Mouse (Mus musculus): ENCODE results near the gene Hdgfl3. TPM values are rescaled to one million over a fixed set of nuclear protein-coding genes. Genes with fewer than 3 reads are reported as not detected.
A peak's percentile ranks its signal among the peaks of the same experiment; 100 is the strongest.

The Hdgfl3 gene
- 1.0 and 1.3 TPM in 2 replicates for polyA plus RNA-seq (2012; rRNA removed)

GRCm38 (mm10) chr7:81934267-81934745 lies at the start of gene Hdgfl3:
Gene Hdgfl3, minus strand, starts transcription at chr7:81934473.
- no peak for TF ChIP-seq CTCF (IDR thresholded peaks at IDR 0.05; ENCODE audit: extremely low read depth, insufficient read length, insufficient replicate concordance, low read depth, low read length)
- no peak for TF ChIP-seq POLR2A (IDR thresholded peaks at IDR 0.05; ENCODE audit: low read depth, low read length)
- 0 out of 2 replicates have a peak within 1 kb of the TSS, but pooled peaks have one; percentile 11 for H3K27ac ChIP-seq (ENCODE audit: insufficient read depth, low read depth, low read length)
- no peaks in the 10 kb centered on the region for H3K36me3 ChIP-seq (ENCODE audit: control insufficient read depth, insufficient read depth, low read length)
- H3K27me3 ChIP-seq (ENCODE audit: control insufficient read depth, insufficient read depth, low read length) = peaks cover 19% of the 10 kb centered on the region
- no peaks in the 10 kb centered on the region for H3K4me1 ChIP-seq (ENCODE audit: control insufficient read depth, insufficient read depth, insufficient read length, low read length)
- peak within 1 kb of the TSS; percentile 79 for H3K4me3 ChIP-seq (ENCODE audit: low read depth, low read length)
- WGBS = 2% methylated on average over 62 of the region's 63 CpGs

GRCm38 (mm10) chr7:81983651-81984050 lies 49.4 kb upstream of the Hdgfl3 start:
- no peak overlapping the region for H3K27ac ChIP-seq (ENCODE audit: insufficient read depth, low read depth, low read length)
- H3K27me3 ChIP-seq (ENCODE audit: control insufficient read depth, insufficient read depth, low read length) = peaks cover 4% of the 10 kb centered on the region; the same call in 1 of the 2 replicates
- no peaks in the 10 kb centered on the region for H3K36me3 ChIP-seq (ENCODE audit: control insufficient read depth, insufficient read depth, low read length)
- no peaks in the 10 kb centered on the region for H3K4me1 ChIP-seq (ENCODE audit: control insufficient read depth, insufficient read depth, insufficient read length, low read length)
- WGBS = 69% methylated on average over 6 of the region's 6 CpGs
- H3K4me3 ChIP-seq (ENCODE audit: low read depth, low read length) = no peak overlapping the region
- no peak for TF ChIP-seq CTCF (IDR thresholded peaks at IDR 0.05; ENCODE audit: extremely low read depth, insufficient read length, insufficient replicate concordance, low read depth, low read length)
- TF ChIP-seq POLR2A (IDR thresholded peaks at IDR 0.05; ENCODE audit: low read depth, low read length) = no peak

GRCm38 (mm10) chr7:81978304-81978703 lies 44.0 kb upstream of the Hdgfl3 start:
- no peak overlapping the region for H3K4me3 ChIP-seq (ENCODE audit: low read depth, low read length)
- 59% methylated on average over 8 of the region's 8 CpGs for WGBS
- no peaks in the 10 kb centered on the region for H3K4me1 ChIP-seq (ENCODE audit: control insufficient read depth, insufficient read depth, insufficient read length, low read length)
- TF ChIP-seq CTCF (IDR thresholded peaks at IDR 0.05; ENCODE audit: extremely low read depth, insufficient read length, insufficient replicate concordance, low read depth, low read length) (no peak), POLR2A (IDR thresholded peaks at IDR 0.05; ENCODE audit: low read depth, low read length) (no peak)
- no peaks in the 10 kb centered on the region for H3K36me3 ChIP-seq (ENCODE audit: control insufficient read depth, insufficient read depth, low read length)
- H3K27me3 ChIP-seq (ENCODE audit: control insufficient read depth, insufficient read depth, low read length) = no peaks in the 10 kb centered on the region
- H3K27ac ChIP-seq (ENCODE audit: insufficient read depth, low read depth, low read length) = no peak overlapping the region

GRCm38 (mm10) chr7:81974616-81975015 lies 40.3 kb upstream of the Hdgfl3 start:
- Histone ChIP-seq H3K27me3 (ENCODE audit: control insufficient read depth, insufficient read depth, low read length) (peaks cover 3% of the 10 kb centered on the region; the same call in 1 of the 2 replicates), H3K4me3 (ENCODE audit: low read depth, low read length) (no peak overlapping the region), H3K4me1 (ENCODE audit: control insufficient read depth, insufficient read depth, insufficient read length, low read length) (no peaks in the 10 kb centered on the region), H3K36me3 (ENCODE audit: control insufficient read depth, insufficient read depth, low read length) (no peaks in the 10 kb centered on the region), H3K27ac (ENCODE audit: insufficient read depth, low read depth, low read length) (no peak overlapping the region)
- TF ChIP-seq POLR2A (IDR thresholded peaks at IDR 0.05; ENCODE audit: low read depth, low read length) (no peak), CTCF (IDR thresholded peaks at IDR 0.05; ENCODE audit: extremely low read depth, insufficient read length, insufficient replicate concordance, low read depth, low read length) (no peak)
- WGBS = 85% methylated on average over 10 of the region's 10 CpGs

GRCm38 (mm10) chr7:81973939-81974338 lies 39.7 kb upstream of the Hdgfl3 start:
- 89% methylated on average over 12 of the region's 12 CpGs for WGBS
- Histone ChIP-seq H3K4me3 (ENCODE audit: low read depth, low read length) (no peak overlapping the region), H3K4me1 (ENCODE audit: control insufficient read depth, insufficient read depth, insufficient read length, low read length) (no peaks in the 10 kb centered on the region), H3K36me3 (ENCODE audit: control insufficient read depth, insufficient read depth, low read length) (no peaks in the 10 kb centered on the region), H3K27me3 (ENCODE audit: control insufficient read depth, insufficient read depth, low read length) (peaks cover 3% of the 10 kb centered on the region; the same call in 1 of the 2 replicates), H3K27ac (ENCODE audit: insufficient read depth, low read depth, low read length) (no peak overlapping the region)
- TF ChIP-seq POLR2A (IDR thresholded peaks at IDR 0.05; ENCODE audit: low read depth, low read length) = no peak
- no peak for TF ChIP-seq CTCF (IDR thresholded peaks at IDR 0.05; ENCODE audit: extremely low read depth, insufficient read length, insufficient replicate concordance, low read depth, low read length)

GRCm38 (mm10) chr7:81973339-81973738 lies 39.1 kb upstream of the Hdgfl3 start:
- H3K36me3 ChIP-seq (ENCODE audit: control insufficient read depth, insufficient read depth, low read length) = no peaks in the 10 kb centered on the region
- H3K27me3 ChIP-seq (ENCODE audit: control insufficient read depth, insufficient read depth, low read length) = peaks cover 3% of the 10 kb centered on the region; the same call in 1 of the 2 replicates
- no peak overlapping the region for H3K27ac ChIP-seq (ENCODE audit: insufficient read depth, low read depth, low read length)
- H3K4me1 ChIP-seq (ENCODE audit: control insufficient read depth, insufficient read depth, insufficient read length, low read length) = no peaks in the 10 kb centered on the region
- no peak for TF ChIP-seq POLR2A (IDR thresholded peaks at IDR 0.05; ENCODE audit: low read depth, low read length)
- no peak for TF ChIP-seq CTCF (IDR thresholded peaks at IDR 0.05; ENCODE audit: extremely low read depth, insufficient read length, insufficient replicate concordance, low read depth, low read length)
- H3K4me3 ChIP-seq (ENCODE audit: low read depth, low read length) = no peak overlapping the region
- 90% methylated on average over 5 of the region's 5 CpGs for WGBS

GRCm38 (mm10) chr7:81968975-81969374 lies 34.7 kb upstream of the Hdgfl3 start:
- Histone ChIP-seq H3K4me1 (ENCODE audit: control insufficient read depth, insufficient read depth, insufficient read length, low read length) (no peaks in the 10 kb centered on the region), H3K4me3 (ENCODE audit: low read depth, low read length) (no peak overlapping the region), H3K27me3 (ENCODE audit: control insufficient read depth, insufficient read depth, low read length) (peaks cover 3% of the 10 kb centered on the region; the same call in 1 of the 2 replicates), H3K36me3 (ENCODE audit: control insufficient read depth, insufficient read depth, low read length) (no peaks in the 10 kb centered on the region), H3K27ac (ENCODE audit: insufficient read depth, low read depth, low read length) (no peak overlapping the region)
- TF ChIP-seq POLR2A (IDR thresholded peaks at IDR 0.05; ENCODE audit: low read depth, low read length) = no peak
- no peak for TF ChIP-seq CTCF (IDR thresholded peaks at IDR 0.05; ENCODE audit: extremely low read depth, insufficient read length, insufficient replicate concordance, low read depth, low read length)
- 64% methylated on average over 6 of the region's 6 CpGs for WGBS
